Mouse (Mus musculus) Patski (cell line): ENCODE measurements at regions not wholly inside any gene's neighbourhood (a gene's known extent, or its start where the extent isn't known, plus 50 kb on each side); places are given as distances from the start of the nearest gene placed in this dataset.

Experiments
- ATAC-seq: fragments of 100-300 bp; one replicate; pipeline ENCODE4 v1.8.0; 2021
- CTCF ChIA-PET: fragments of 350-600 bp; sonication (Branson Sonifier 250); formaldehyde crosslinking; loops from one replicate; lab custom pipeline; 2022; ENCODE audit warnings: inconsistent platforms; lab: Charles Lee
- POLR2A ChIA-PET: fragments of 350-600 bp; sonication (Branson Sonifier 250); formaldehyde crosslinking; loops from one replicate; lab custom pipeline; 2022; ENCODE audit warnings: antibody characterized with exemption, inconsistent platforms; lab: Charles Lee
- DNase-seq: peaks from one replicate; pipeline ENCODE4 v3.0.0-alpha.2; 2011; ENCODE audit warnings: low read depth, low spot score
- H3K27me3 ChIP-seq: fragments of 371-371 bp; one replicate; pipeline ENCODE4 v1.5.1; 2021
- CTCF ChIP-seq: fragments of 100-300 bp; IDR thresholded peaks from one replicate; pipeline ENCODE4 v1.5.1; 2021
- in situ Hi-C: fragments of 300-500 bp; cut with MboI; formaldehyde crosslinking; loops from 3 replicates; pipeline ENCODE4 v1.11.1; 2018; ENCODE audit warnings: low pct_unique_long_range_greater_than_20kb, mixed read lengths

DNA sequence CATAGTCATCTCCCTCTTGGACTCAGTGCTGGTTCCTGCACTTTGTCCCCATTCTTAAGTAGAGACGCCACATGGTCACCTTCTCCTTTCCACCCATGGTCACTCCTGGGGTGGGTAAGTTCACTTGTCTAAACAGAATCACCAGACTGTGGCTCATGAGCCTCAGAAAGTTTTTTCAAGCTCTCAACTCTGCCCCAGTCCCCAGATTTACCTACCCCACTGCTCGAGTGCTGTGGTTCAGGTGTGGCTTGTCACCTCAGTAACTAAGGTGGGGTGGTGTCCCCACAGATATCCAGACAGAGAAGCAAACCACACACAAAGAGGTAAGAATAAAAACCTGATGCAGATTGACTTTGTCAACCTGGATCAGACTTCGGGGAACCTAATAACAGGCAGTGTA lies 87.6 kb downstream of the Rpl10-ps3 start:
- in situ Hi-C loops, result no loop called here
- ChIA-PET POLR2A (interaction anchor here (0.6 kb wide), 1 partner anchor 673 kb away, joined by 4 read pairs; no protein-coding TSS in a partner anchor), CTCF (interaction anchor here (1.1 kb wide), 1 partner anchor 10 kb away, joined by 3 read pairs; no protein-coding TSS in a partner anchor)
- no peak for TF ChIP-seq CTCF
- no peak for DNase-seq
- H3K27me3 ChIP-seq, result peaks cover 42% of the 10 kb centered on the region
- ATAC-seq, result no peak

DNA sequence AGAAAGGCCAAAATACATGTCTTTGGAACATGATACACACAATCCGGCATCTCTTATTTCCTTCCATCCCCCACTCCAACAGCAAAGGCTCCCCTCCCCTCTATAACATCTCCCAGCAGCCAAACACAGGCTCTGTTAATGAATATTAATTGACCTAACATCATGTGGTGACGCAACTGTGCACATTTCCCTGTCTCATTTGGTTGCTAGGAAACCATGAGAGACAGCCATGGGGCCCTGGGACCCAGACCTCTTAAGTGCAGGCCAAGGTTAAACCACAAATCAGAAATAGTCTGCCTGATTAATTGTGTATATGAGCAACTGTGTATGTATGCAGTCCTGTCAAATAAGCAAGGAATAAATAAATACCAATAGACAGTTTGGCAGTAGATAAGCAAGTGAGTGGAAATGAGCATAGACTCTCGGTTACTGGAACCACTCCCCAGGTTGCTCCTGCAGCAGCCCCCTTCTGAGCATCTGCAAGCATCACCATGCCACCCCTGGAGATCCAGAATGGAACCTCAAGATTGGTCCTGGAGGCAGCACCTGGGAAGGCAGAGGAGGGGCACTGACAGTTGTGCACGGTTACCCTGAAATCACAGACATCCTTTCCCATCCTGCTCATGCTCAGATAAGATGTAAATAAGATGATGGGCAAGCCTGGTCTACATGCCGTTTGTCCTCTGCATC lies 99.6 kb downstream of the Rpl10-ps3 start:
- DNase-seq, result no peak
- in situ Hi-C loops, result no loop called here
- TF ChIP-seq CTCF, result no peak
- peaks cover 31% of the 10 kb centered on the region for H3K27me3 ChIP-seq
- no peak for ATAC-seq
- ChIA-PET POLR2A (no interaction called here), CTCF (no interaction called here)

DNA sequence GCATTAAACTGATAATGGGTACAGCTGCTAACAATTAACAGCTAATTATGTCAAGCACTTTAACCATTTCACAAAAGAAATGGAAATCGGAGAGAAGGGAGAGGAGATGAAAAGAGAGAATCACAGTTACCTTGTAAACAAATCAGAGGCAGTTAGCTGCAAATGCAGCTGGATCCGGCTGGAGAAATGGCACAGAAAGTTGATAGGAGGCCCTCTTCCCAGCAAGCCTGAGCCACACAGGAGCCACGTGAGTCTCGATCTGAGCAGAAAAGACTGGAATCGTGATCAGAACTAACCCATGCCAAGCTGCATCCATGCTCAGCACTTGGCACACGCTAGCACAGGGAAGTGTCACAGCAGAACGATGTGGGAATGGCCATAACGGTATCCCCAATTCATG lies 103.8 kb downstream of the Rpl10-ps3 start:
- DNase-seq, result no peak
- TF ChIP-seq CTCF, result no peak
- in situ Hi-C loops, result no loop called here
- peaks cover 29% of the 10 kb centered on the region for H3K27me3 ChIP-seq
- ATAC-seq, result no peak
- ChIA-PET CTCF (interaction anchor here (1.0 kb wide), 1 partner anchor 21 kb away, joined by 3 read pairs; no protein-coding TSS in a partner anchor), POLR2A (no interaction called here)

DNA sequence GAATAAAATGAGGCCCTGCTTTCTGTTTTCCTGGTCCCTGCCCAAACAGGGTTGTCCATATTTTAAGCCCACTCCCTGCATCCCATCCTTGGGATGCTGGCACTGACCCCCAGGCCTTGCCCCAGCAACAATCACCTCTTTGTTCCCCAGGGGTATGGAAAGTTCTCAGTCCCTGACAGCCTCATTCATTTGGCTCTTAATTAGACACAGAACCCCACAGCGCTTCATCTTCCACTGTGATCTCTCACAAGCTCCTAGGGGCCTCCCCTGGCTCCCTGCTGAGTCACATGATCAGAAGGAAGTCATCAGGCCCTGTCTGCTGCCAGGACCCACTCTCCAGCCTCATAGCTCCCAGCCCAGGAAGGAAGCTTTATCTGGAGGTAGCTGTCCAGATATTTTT lies 108.9 kb downstream of the Rpl10-ps3 start:
- ChIA-PET CTCF (interaction anchor here (1.0 kb wide), 1 partner anchor 33 kb away, joined by 3 read pairs; no protein-coding TSS in a partner anchor), POLR2A (no interaction called here)
- no peak for TF ChIP-seq CTCF
- ATAC-seq (no peak), DNase-seq (peak; percentile 6)
- peaks cover 18% of the 10 kb centered on the region for H3K27me3 ChIP-seq
- in situ Hi-C loops, result no loop called here

- peaks cover 22% of the 10 kb centered on the region for H3K27me3 ChIP-seq
- TF ChIP-seq CTCF, result no peak
- in situ Hi-C loops, result no loop called here
- DNase-seq (no peak), ATAC-seq (no peak)
- POLR2A ChIA-PET, result no interaction called here
- CTCF ChIA-PET, result no interaction called here
Measured at GRCm38 (mm10) chr9:50234655-50235054, 110.1 kb downstream of the Rpl10-ps3 start.

- no peak for TF ChIP-seq CTCF
- DNase-seq (no peak), ATAC-seq (no peak)
- ChIA-PET CTCF (no interaction called here), POLR2A (no interaction called here)
- H3K27me3 ChIP-seq, result peaks cover 26% of the 10 kb centered on the region
- in situ Hi-C loops, result no loop called here
Measured at GRCm38 (mm10) chr9:50232958-50233510, 111.7 kb downstream of the Rpl10-ps3 start.

- CTCF ChIA-PET, result no interaction called here
- in situ Hi-C loops, result no loop called here
- no peak for TF ChIP-seq CTCF
- POLR2A ChIA-PET, result no interaction called here
- no peak for DNase-seq
- H3K27me3 ChIP-seq, result peaks cover 5% of the 10 kb centered on the region
- ATAC-seq, result no peak
Measured at GRCm38 (mm10) chr9:50210481-50210880, 134.3 kb downstream of the Rpl10-ps3 start.

GRCm38 (mm10) chr9:50199422-50200218 lies 145.1 kb downstream of the Rpl10-ps3 start:
- ChIA-PET CTCF (interaction anchor here (1.9 kb wide), 1 partner anchor 23 kb away, joined by 5 read pairs; no protein-coding TSS in a partner anchor), POLR2A (interaction anchor here (0.6 to 0.7 kb wide), 2 partner anchors 57 to 125 kb away, joined by 3 to 5 read pairs; no protein-coding TSS in a partner anchor)
- ATAC-seq (no peak), DNase-seq (no peak)
- H3K27me3 ChIP-seq, result no peaks in the 10 kb centered on the region
- in situ Hi-C loops, result no loop called here
- no peak for TF ChIP-seq CTCF

DNA sequence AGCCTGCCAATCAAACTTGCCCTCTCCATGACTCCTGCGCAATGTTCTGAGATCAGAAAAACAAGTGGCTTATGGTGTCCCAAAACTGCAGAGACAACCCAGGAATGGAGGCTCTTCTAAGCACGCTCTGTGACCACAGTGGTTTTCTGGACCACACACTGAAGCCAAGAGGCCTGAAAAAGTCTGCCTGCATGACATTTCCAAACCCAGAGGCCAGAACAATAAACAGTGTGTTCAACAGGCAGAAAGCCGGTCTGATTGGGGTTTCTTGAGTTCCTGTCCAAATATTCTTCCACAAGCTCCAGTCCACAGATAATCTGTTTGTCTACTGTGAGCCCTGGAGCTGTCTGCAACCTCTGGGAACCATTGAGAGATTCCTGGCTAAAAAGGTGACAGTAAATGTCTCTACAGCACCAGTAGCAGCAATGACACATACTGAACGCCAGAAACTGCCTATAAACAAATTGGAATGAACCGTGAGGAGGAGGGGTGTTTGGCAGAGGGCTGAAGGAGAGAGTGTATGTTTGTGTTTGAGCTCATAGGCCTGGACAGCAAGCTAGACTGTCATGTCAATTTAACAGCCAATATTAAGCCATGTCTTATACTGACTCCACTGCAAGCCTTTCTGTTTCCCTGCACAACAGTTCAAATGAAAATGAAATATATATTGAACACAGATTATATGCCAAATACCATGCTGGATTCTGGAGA lies 152.2 kb downstream of the Rpl10-ps3 start:
- ATAC-seq (no peak), DNase-seq (no peak)
- CTCF ChIA-PET, result interaction anchor here (1.2 kb wide), 1 partner anchor 11 kb away, joined by 3 read pairs; no protein-coding TSS in a partner anchor

DNA sequence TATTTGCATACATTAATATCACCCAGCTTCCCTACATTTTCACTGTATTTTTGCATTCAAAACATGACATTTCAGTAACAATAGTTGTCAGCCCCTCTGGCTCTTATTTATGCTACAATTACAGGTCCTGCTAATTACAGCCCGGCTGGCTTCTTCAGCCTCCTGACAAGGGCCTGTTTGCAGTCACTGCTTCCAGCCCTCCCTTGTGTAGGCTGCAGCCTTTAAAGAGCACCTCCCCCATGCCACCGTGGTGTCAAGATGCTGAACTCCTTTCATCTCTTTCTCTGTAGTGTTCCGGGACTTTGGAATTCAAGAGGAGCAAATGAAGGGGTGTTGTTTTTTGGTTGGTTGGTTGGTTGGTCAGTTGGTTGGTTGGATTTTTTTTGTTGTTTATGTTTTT lies 153.6 kb downstream of the Rpl10-ps3 start:
- no peak for DNase-seq
- ChIA-PET CTCF (no interaction called here), POLR2A (no interaction called here)
- TF ChIP-seq CTCF, result no peak
- no peak for ATAC-seq
- in situ Hi-C loops, result no loop called here
- H3K27me3 ChIP-seq, result no peaks in the 10 kb centered on the region

More for the DNA sequence above, 152.2 kb downstream of the Rpl10-ps3 start:
- no peak for TF ChIP-seq CTCF
- H3K27me3 ChIP-seq, result no peaks in the 10 kb centered on the region
- in situ Hi-C loops, result no loop called here
- POLR2A ChIA-PET, result no interaction called here
